Mouse (Mus musculus): ENCODE results near the gene Lrmda. TPM values are rescaled to one million over a fixed set of nuclear protein-coding genes. Genes with fewer than 3 reads are reported as not detected.
A peak's percentile ranks its signal among the peaks of the same experiment; 100 is the strongest.

Lrmda gene
- polyA plus RNA-seq, 1 experiment = not detected

GRCm38 (mm10) chr14:22548286-22548685, 528.8 kb downstream of the Lrmda start:
- no peak for DNase-seq (ENCODE audit: low read depth)
- TF ChIP-seq CTCF (IDR thresholded peaks at IDR 0.05; ENCODE audit: borderline replicate concordance, extremely low read depth, insufficient read depth, insufficient read length) (no peak), POLR2A (IDR thresholded peaks at IDR 0.05; ENCODE audit: borderline replicate concordance, extremely low read depth, insufficient read depth, insufficient read length, poor library complexity, severe bottlenecking) (no peak)

GRCm38 (mm10) chr14:22549166-22549565, 529.7 kb downstream of the Lrmda start:
- DNase-seq (ENCODE audit: low read depth) = no peak
- TF ChIP-seq POLR2A (IDR thresholded peaks at IDR 0.05; ENCODE audit: borderline replicate concordance, extremely low read depth, insufficient read depth, insufficient read length, poor library complexity, severe bottlenecking) (no peak), CTCF (IDR thresholded peaks at IDR 0.05; ENCODE audit: borderline replicate concordance, extremely low read depth, insufficient read depth, insufficient read length) (no peak)

- TF ChIP-seq CTCF (IDR thresholded peaks at IDR 0.05; ENCODE audit: borderline replicate concordance, extremely low read depth, insufficient read depth, insufficient read length) (no peak), POLR2A (IDR thresholded peaks at IDR 0.05; ENCODE audit: borderline replicate concordance, extremely low read depth, insufficient read depth, insufficient read length, poor library complexity, severe bottlenecking) (no peak)
- DNase-seq (ENCODE audit: low read depth) = peak; percentile 32
These were observed 532.8 kb downstream of the Lrmda start for GRCm38 (mm10) chr14:22552358-22552757.

- peak; percentile 30 for DNase-seq (ENCODE audit: low read depth)
- TF ChIP-seq POLR2A (IDR thresholded peaks at IDR 0.05; ENCODE audit: borderline replicate concordance, extremely low read depth, insufficient read depth, insufficient read length, poor library complexity, severe bottlenecking) (no peak), CTCF (IDR thresholded peaks at IDR 0.05; ENCODE audit: borderline replicate concordance, extremely low read depth, insufficient read depth, insufficient read length) (no peak)
These were observed 533.3 kb downstream of the Lrmda start for GRCm38 (mm10) chr14:22552841-22553240.

GRCm38 (mm10) chr14:22553717-22554116, 534.2 kb downstream of the Lrmda start:
- TF ChIP-seq CTCF (IDR thresholded peaks at IDR 0.05; ENCODE audit: borderline replicate concordance, extremely low read depth, insufficient read depth, insufficient read length) (no peak), POLR2A (IDR thresholded peaks at IDR 0.05; ENCODE audit: borderline replicate concordance, extremely low read depth, insufficient read depth, insufficient read length, poor library complexity, severe bottlenecking) (no peak)

GRCm38 (mm10) chr14:22572486-22572885, 553.0 kb downstream of the Lrmda start:
- no peak for TF ChIP-seq POLR2A (IDR thresholded peaks at IDR 0.05; ENCODE audit: borderline replicate concordance, extremely low read depth, insufficient read depth, insufficient read length, poor library complexity, severe bottlenecking)
- no peak for TF ChIP-seq CTCF (IDR thresholded peaks at IDR 0.05; ENCODE audit: borderline replicate concordance, extremely low read depth, insufficient read depth, insufficient read length)
- DNase-seq (ENCODE audit: low read depth) = no peak

More at GRCm38 (mm10) chr14:22553717-22554116, 534.2 kb downstream of the Lrmda start:
- no peak for DNase-seq (ENCODE audit: low read depth)

GRCm38 (mm10) chr14:22573585-22573984, 554.1 kb downstream of the Lrmda start:
- TF ChIP-seq POLR2A (IDR thresholded peaks at IDR 0.05; ENCODE audit: borderline replicate concordance, extremely low read depth, insufficient read depth, insufficient read length, poor library complexity, severe bottlenecking) (no peak), CTCF (IDR thresholded peaks at IDR 0.05; ENCODE audit: borderline replicate concordance, extremely low read depth, insufficient read depth, insufficient read length) (no peak)
- DNase-seq (ENCODE audit: low read depth) = no peak

- no peak for DNase-seq (ENCODE audit: low read depth)
- no peak for TF ChIP-seq POLR2A (IDR thresholded peaks at IDR 0.05; ENCODE audit: borderline replicate concordance, extremely low read depth, insufficient read depth, insufficient read length, poor library complexity, severe bottlenecking)
These were observed 554.5 kb downstream of the Lrmda start for GRCm38 (mm10) chr14:22574006-22574405.

- DNase-seq (ENCODE audit: low read depth) = no peak
- no peak for TF ChIP-seq CTCF (IDR thresholded peaks at IDR 0.05; ENCODE audit: borderline replicate concordance, extremely low read depth, insufficient read depth, insufficient read length)
- TF ChIP-seq POLR2A (IDR thresholded peaks at IDR 0.05; ENCODE audit: borderline replicate concordance, extremely low read depth, insufficient read depth, insufficient read length, poor library complexity, severe bottlenecking) = no peak
These were observed 556.9 kb downstream of the Lrmda start for GRCm38 (mm10) chr14:22576441-22576840.

GRCm38 (mm10) chr14:22577411-22578037, 558.0 kb downstream of the Lrmda start:
- peak; percentile 59 for DNase-seq (ENCODE audit: low read depth)
- no peak for TF ChIP-seq POLR2A (IDR thresholded peaks at IDR 0.05; ENCODE audit: borderline replicate concordance, extremely low read depth, insufficient read depth, insufficient read length, poor library complexity, severe bottlenecking)
- no peak for TF ChIP-seq CTCF (IDR thresholded peaks at IDR 0.05; ENCODE audit: borderline replicate concordance, extremely low read depth, insufficient read depth, insufficient read length)

- peak; percentile 94 for DNase-seq (ENCODE audit: low read depth)
- TF ChIP-seq POLR2A (IDR thresholded peaks at IDR 0.05; ENCODE audit: borderline replicate concordance, extremely low read depth, insufficient read depth, insufficient read length, poor library complexity, severe bottlenecking) = no peak
- TF ChIP-seq CTCF (IDR thresholded peaks at IDR 0.05; ENCODE audit: borderline replicate concordance, extremely low read depth, insufficient read depth, insufficient read length) = peak; percentile 99
These were observed 558.7 kb downstream of the Lrmda start for GRCm38 (mm10) chr14:22578224-22578623.

GRCm38 (mm10) chr14:22578986-22579385, 559.5 kb downstream of the Lrmda start:
- no peak for DNase-seq (ENCODE audit: low read depth)
- TF ChIP-seq CTCF (IDR thresholded peaks at IDR 0.05; ENCODE audit: borderline replicate concordance, extremely low read depth, insufficient read depth, insufficient read length) = no peak
- TF ChIP-seq POLR2A (IDR thresholded peaks at IDR 0.05; ENCODE audit: borderline replicate concordance, extremely low read depth, insufficient read depth, insufficient read length, poor library complexity, severe bottlenecking) = no peak
